ENCODE assay signal across 40 mouse cellular contexts in genomic region chr8:109962896-109963295, GRCm38 (mm10). TPM values are rescaled to one million over a fixed set of nuclear protein-coding genes. Genes with fewer than 3 reads are reported as not detected.
"Had no signal": no experiment of that assay in that cellular context is flagged by ENCODE, and none has a peak within 500 bp of the region (broad histone marks: within the 10 kb centered on the region; RNA-seq: fewer than 3 reads in every experiment).

No protein-coding gene starts in this region.

- DNase-seq: left cerebral cortex, postnatal 4 days; liver; liver, embryonic 13.5 days; liver, postnatal 0 days; lung, adult 18-20 months; lung, adult 2 months; lung, postnatal 10 days; lung, postnatal 14 days; lung, postnatal 36 days; lung, postnatal 4 days; midbrain, embryonic 14.5 days had no signal

- H3K4me2 ChIP-seq: liver, embryonic 15.5 days; lung, embryonic 14.5 days; midbrain, embryonic 11.5 days had no signal

- H3K27ac ChIP-seq: limb, embryonic 10.5 days; limb, embryonic 12.5 days; limb, embryonic 13.5 days; limb, embryonic 15.5 days; liver, embryonic 12.5 days; liver, embryonic 13.5 days; liver, embryonic 14.5 days; liver, embryonic 15.5 days; lung, embryonic 15.5 days; macrophage; midbrain, embryonic 10.5 days; midbrain, embryonic 12.5 days; midbrain, embryonic 13.5 days; midbrain, embryonic 15.5 days had no signal

- H3K9ac ChIP-seq: limb, embryonic 12.5 days; limb, embryonic 13.5 days; limb, embryonic 15.5 days; liver, embryonic 12.5 days; liver, embryonic 13.5 days; liver, embryonic 14.5 days; liver, embryonic 15.5 days; liver, postnatal 0 days; lung, embryonic 14.5 days; lung, embryonic 15.5 days; midbrain, embryonic 12.5 days; midbrain, embryonic 13.5 days; midbrain, embryonic 15.5 days had no signal

- H3K36me3 ChIP-seq: limb, embryonic 10.5 days; limb, embryonic 12.5 days; limb, embryonic 13.5 days; limb, embryonic 15.5 days; liver, embryonic 12.5 days; liver, embryonic 13.5 days; liver, embryonic 15.5 days; lung, embryonic 15.5 days; midbrain, embryonic 10.5 days; midbrain, embryonic 12.5 days; midbrain, embryonic 13.5 days; midbrain, embryonic 15.5 days had no signal

- H3K9me3 ChIP-seq: limb, embryonic 10.5 days; limb, embryonic 12.5 days; limb, embryonic 13.5 days; limb, embryonic 15.5 days; liver, embryonic 12.5 days; liver, embryonic 13.5 days; liver, embryonic 15.5 days; lung, embryonic 15.5 days; midbrain, embryonic 10.5 days; midbrain, embryonic 12.5 days; midbrain, embryonic 13.5 days; midbrain, embryonic 15.5 days had no signal

- H3K4me3 ChIP-seq: liver, embryonic 12.5 days; liver, embryonic 13.5 days; liver, embryonic 15.5 days; lung, embryonic 15.5 days; midbrain, embryonic 12.5 days; midbrain, embryonic 13.5 days; myocyte had no signal

- ATAC-seq: liver, embryonic 12.5 days; lung, postnatal 0 days; midbrain, embryonic 15.5 days; midbrain, embryonic 16.5 days had no signal

RNA-seq across cellular contexts. Expression of gene Marveld3, which starts 0.9 kb away (rescaled TPM):
- total RNA-seq: left cerebral cortex, postnatal 25 days; megakaryocyte progenitor cell, adult 5-6 weeks; megakaryocyte, adult 5-6 weeks; megakaryocyte-erythroid progenitor cell, adult 5-6 weeks; monocyte, adult 5-6 weeks had no signal
- polyA plus RNA-seq: liver, embryonic 13.5 days; macrophage had no signal

RNA-seq across cellular contexts. Expression of gene Tat, which starts 27.3 kb away (rescaled TPM):
- total RNA-seq: left cerebral cortex, postnatal 10 days; left cerebral cortex, postnatal 14 days; left cerebral cortex, postnatal 25 days; left cerebral cortex, postnatal 36 days; left cerebral cortex, postnatal 4 days; megakaryocyte progenitor cell, adult 5-6 weeks; megakaryocyte, adult 5-6 weeks; megakaryocyte-erythroid progenitor cell, adult 5-6 weeks; midbrain, postnatal 0 days; monocyte, adult 5-6 weeks had no signal
- polyA plus RNA-seq: limb, embryonic 10.5 days; limb, embryonic 11.5 days; limb, embryonic 12.5 days; limb, embryonic 13.5 days; limb, embryonic 15.5 days; lung, embryonic 14.5 days; lung, embryonic 15.5 days; macrophage; midbrain, embryonic 10.5 days; midbrain, embryonic 11.5 days; midbrain, embryonic 12.5 days; midbrain, embryonic 13.5 days; midbrain, embryonic 14.5 days; midbrain, embryonic 15.5 days; midbrain, embryonic 16.5 days; myocyte; neural tube, embryonic 11.5 days had no signal
